Mouse (Mus musculus) ES-Bruce4 (cell line): ENCODE data around the gene Gm7073. TPM values are rescaled to one million over a fixed set of nuclear protein-coding genes. Genes with fewer than 3 reads are reported as not detected.

Experiments used
- H3K27ac ChIP-seq: 2 replicates; pipeline ENCODE4 v1.5.1; 2012; ENCODE audit warnings: low read length, inconsistent platforms; ENCODE audit not compliant: insufficient read depth
- H3K27me3 ChIP-seq: 2 replicates; pipeline ENCODE4 v1.6.1; 2012; ENCODE audit warnings: mild to moderate bottlenecking, low read length, inconsistent platforms; ENCODE audit not compliant: control insufficient read depth, poor library complexity, insufficient read depth, severe bottlenecking
- H3K36me3 ChIP-seq: 2 replicates; pipeline ENCODE4 v1.6.1; 2012; ENCODE audit warnings: inconsistent platforms, mild to moderate bottlenecking, low read length, moderate library complexity; ENCODE audit not compliant: control insufficient read depth, poor library complexity, insufficient read depth, severe bottlenecking
- H3K4me1 ChIP-seq: one replicate; pipeline ENCODE4 v1.8.1; 2011; ENCODE audit warnings: low read length; ENCODE audit not compliant: control insufficient read depth, insufficient read depth
- H3K4me3 ChIP-seq: 2 replicates; pipeline ENCODE4 v1.5.1; 2011; ENCODE audit warnings: low read depth, mild to moderate bottlenecking, low read length
- H3K9ac ChIP-seq: 2 replicates; pipeline ENCODE4 v1.6.1; 2012; ENCODE audit warnings: low read depth, mild to moderate bottlenecking, inconsistent platforms; ENCODE audit not compliant: poor library complexity, severe bottlenecking
- H3K9me3 ChIP-seq: replicated peaks from 2 replicates; pipeline ENCODE4 v1.6.1; 2012; ENCODE audit warnings: mild to moderate bottlenecking, low read length, inconsistent platforms; ENCODE audit not compliant: control insufficient read depth, poor library complexity, insufficient read depth, severe bottlenecking
- CTCF ChIP-seq: IDR thresholded peaks from one replicate; pipeline ENCODE4 v1.8.1; 2011; ENCODE audit warnings: low read depth, low read length
- EP300 ChIP-seq: IDR thresholded peaks from 2 replicates; pipeline ENCODE4 v1.6.1; 2011; ENCODE audit warnings: low read depth, low read length; ENCODE audit not compliant: insufficient read depth
- POLR2A ChIP-seq: IDR thresholded peaks from one replicate; pipeline ENCODE4 v1.8.1; 2011; ENCODE audit warnings: low read length; ENCODE audit not compliant: insufficient read depth
- polyA plus RNA-seq: library from polyadenylated mRNA; stranded (reverse); fragments of >200 nt; gene quantifications from 2 replicates; pipeline ENCODE4 v1.2.4, GENCODE M21; 2011; ENCODE audit warnings: low read depth; ENCODE audit not compliant: missing spikeins, insufficient read depth, insufficient read length

Gene Gm7073
- polyA plus RNA-seq: not detected in 2 replicates

DNA sequence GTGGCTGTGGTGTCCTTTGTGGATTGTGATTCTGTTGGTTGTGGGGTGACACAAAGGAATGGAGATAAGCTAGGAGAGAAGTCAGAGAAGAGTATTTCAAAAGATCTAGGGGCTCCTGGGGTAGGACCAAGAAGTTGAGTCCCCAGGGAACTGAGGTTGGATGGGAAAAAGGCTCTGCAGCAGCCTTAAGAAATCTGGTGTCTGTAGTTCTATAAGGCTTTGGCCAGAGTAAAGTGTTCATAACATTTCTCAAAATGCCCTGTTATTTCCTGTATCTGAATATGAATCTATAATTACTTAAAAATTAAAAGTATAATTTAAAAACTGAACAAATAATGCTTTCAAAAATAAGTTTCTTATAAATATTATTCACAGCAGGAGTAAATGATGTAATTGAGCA is at the start of gene Gm7073:
Gene Gm7073 (minus strand): TSS at position 101 of the 400 bp plus-strand sequence.
- peaks cover 1% of the 10 kb centered on the region for H3K4me1 ChIP-seq
- TF ChIP-seq CTCF: no peak
- no peak for TF ChIP-seq POLR2A
- TF ChIP-seq EP300: no peak
- no peaks in the 10 kb centered on the region for H3K27me3 ChIP-seq
- H3K9ac ChIP-seq: no peak within 1 kb of the TSS
- H3K9me3 ChIP-seq: no peaks in the 10 kb centered on the region
- H3K27ac ChIP-seq: no peak within 1 kb of the TSS
- no peak within 1 kb of the TSS for H3K4me3 ChIP-seq
- no peaks in the 10 kb centered on the region for H3K36me3 ChIP-seq

- TF ChIP-seq CTCF: no peak
- TF ChIP-seq POLR2A: no peak
- TF ChIP-seq EP300: no peak
- no peak overlapping the region for H3K27ac ChIP-seq
These were observed 31.5 kb upstream of the Gm7073 start for GRCm38 (mm10) chrX:60570539-60570938.

DNA sequence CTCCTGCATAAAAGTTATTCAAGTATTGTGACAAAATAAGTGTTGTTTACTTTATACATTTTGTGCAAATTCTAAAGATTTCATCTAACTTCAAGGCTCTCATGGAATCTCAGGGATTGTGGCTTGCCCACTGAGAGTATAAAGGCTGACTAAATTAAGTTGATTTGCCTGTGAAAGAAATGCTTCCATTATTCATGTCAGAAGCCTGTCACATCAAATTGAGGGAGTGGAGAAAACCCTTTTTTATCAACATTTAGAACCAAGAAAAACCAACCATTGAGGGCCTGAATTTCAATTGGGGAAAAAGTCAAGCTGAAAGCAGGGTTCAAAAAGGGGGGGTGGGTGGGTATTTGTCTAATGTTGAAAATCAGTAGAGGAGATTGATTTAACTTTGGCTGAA is 30.0 kb upstream of the Gm7073 start:
- no peaks in the 10 kb centered on the region for H3K27me3 ChIP-seq
- no peak overlapping the region for H3K4me3 ChIP-seq
- no peaks in the 10 kb centered on the region for H3K36me3 ChIP-seq
- H3K9ac ChIP-seq: no peak overlapping the region
- no peaks in the 10 kb centered on the region for H3K4me1 ChIP-seq
- H3K27ac ChIP-seq: no peak overlapping the region
- H3K9me3 ChIP-seq: no peaks in the 10 kb centered on the region
- TF ChIP-seq CTCF: no peak
- no peak for TF ChIP-seq POLR2A
- TF ChIP-seq EP300: no peak

More at GRCm38 (mm10) chrX:60570539-60570938, 31.5 kb upstream of the Gm7073 start:
- H3K4me3 ChIP-seq: no peak overlapping the region
- H3K27me3 ChIP-seq: no peaks in the 10 kb centered on the region
- no peaks in the 10 kb centered on the region for H3K36me3 ChIP-seq
- no peaks in the 10 kb centered on the region for H3K9me3 ChIP-seq
- no peak overlapping the region for H3K9ac ChIP-seq
- no peaks in the 10 kb centered on the region for H3K4me1 ChIP-seq

DNA sequence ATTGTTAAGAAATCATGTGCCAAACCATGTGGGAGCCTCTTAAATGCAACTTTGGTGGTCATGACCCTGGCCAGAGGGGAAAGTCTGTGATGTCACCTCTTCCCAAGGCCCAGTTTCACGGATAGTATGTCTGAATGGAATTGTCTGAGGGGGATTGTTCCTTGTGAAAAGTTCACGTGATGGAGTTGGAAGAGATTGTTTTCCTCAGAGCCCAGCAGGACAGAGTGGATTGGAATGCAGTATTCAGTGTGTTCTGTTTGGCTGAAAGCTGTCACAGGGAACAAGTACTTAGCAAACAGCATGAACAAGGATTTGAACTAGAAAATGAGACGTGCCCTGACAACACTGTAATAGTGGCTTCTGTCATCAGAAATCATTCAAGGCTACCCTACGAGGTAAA is 16.2 kb upstream of the Gm7073 start:
- no peaks in the 10 kb centered on the region for H3K4me1 ChIP-seq
- H3K4me3 ChIP-seq: no peak overlapping the region
- H3K27ac ChIP-seq: no peak overlapping the region
- TF ChIP-seq EP300 (no peak), CTCF (no peak), POLR2A (no peak)
- H3K36me3 ChIP-seq: no peaks in the 10 kb centered on the region
- no peaks in the 10 kb centered on the region for H3K27me3 ChIP-seq
- H3K9me3 ChIP-seq: no peaks in the 10 kb centered on the region
- H3K9ac ChIP-seq: no peak overlapping the region

- H3K4me1 ChIP-seq: peaks cover 1% of the 10 kb centered on the region
- H3K4me3 ChIP-seq: peak overlapping the region; percentile 89
- no peaks in the 10 kb centered on the region for H3K9me3 ChIP-seq
- no peak overlapping the region for H3K27ac ChIP-seq
- H3K27me3 ChIP-seq: 0 out of 2 replicates have a peak, but pooled peaks cover 2% of the 10 kb centered on the region
- no peak for TF ChIP-seq EP300
- no peak for TF ChIP-seq CTCF
- TF ChIP-seq POLR2A: no peak
- H3K9ac ChIP-seq: peak overlapping the region; percentile 91
- H3K36me3 ChIP-seq: no peaks in the 10 kb centered on the region
These were observed 8.6 kb upstream of the Gm7073 start for GRCm38 (mm10) chrX:60547444-60548304.

DNA sequence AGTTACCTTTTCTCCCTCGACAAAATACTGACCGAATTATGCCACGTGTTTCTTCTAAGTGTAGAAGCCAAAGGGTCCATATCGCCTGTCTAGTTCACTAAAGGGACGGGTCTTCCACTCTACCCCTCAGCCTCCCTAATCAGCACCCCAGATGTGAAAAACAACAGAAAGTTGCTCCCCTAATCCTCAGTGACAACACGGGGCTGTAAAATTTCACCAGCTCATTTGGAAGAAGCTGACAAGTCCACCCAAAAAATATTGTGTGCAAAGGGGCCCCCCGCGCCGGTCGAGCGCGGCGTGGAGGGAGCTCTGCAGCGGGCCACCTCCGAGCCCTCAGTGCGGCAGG is 8.0 kb upstream of the Gm7073 start:
- Histone ChIP-seq H3K36me3 (no peaks in the 10 kb centered on the region), H3K27me3 (0 out of 2 replicates have a peak, but pooled peaks cover 2% of the 10 kb centered on the region), H3K9me3 (no peaks in the 10 kb centered on the region), H3K4me1 (peaks cover 1% of the 10 kb centered on the region), H3K4me3 (peak overlapping the region; percentile 43), H3K27ac (no peak overlapping the region), H3K9ac (peak overlapping the region; percentile 91)
- TF ChIP-seq EP300 (no peak), CTCF (no peak), POLR2A (no peak)
